Mouse (Mus musculus) cerebellum, postnatal 10 days (tissue): ENCODE measurements around the gene Zfp598.
A peak's percentile ranks its signal among the peaks of the same experiment; 100 is the strongest.

Experiments used
- DNase-seq, 2 experiments: peaks; one replicate each; pipeline ENCODE4 v3.0.0; 2021; ENCODE audit warnings: mixed read lengths in 2 of 2

Gene Zfp598

GRCm38 (mm10) chr17:24669545-24670245 lies at the start of gene Zfp598:
TSS of gene Zfp598 (plus strand) at chr17:24669687.
- peak; percentile 98 for DNase-seq

GRCm38 (mm10) chr17:24625472-24625871 lies 44.0 kb upstream of the Zfp598 start:
- DNase-seq: no peak

- DNase-seq: peak; percentile 82 to 90
Observed at GRCm38 (mm10) chr17:24628646-24629045, 40.8 kb upstream of the Zfp598 start.

DNA sequence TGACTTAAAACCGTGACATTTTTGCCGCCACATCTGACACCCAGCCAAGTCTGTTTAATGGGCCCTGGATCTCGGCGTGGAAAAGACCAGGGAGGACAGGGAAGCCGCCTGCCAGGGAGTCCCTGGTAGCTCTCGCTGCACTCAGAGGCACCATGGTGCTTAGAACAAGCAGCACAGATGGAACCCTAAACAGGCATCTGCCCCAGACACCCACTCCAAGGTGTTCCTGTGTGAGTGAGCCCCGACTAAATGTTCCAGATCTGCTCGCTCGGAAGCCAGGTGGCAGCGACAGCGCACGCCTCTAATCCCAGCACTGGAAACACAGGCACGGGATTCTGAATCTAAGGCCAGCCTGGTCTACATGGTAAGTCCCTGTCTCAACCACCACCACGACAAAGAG lies 39.4 kb upstream of the Zfp598 start:
- DNase-seq: no peak

GRCm38 (mm10) chr17:24632167-24632812 lies 37.2 kb upstream of the Zfp598 start, which contains the start of the genes Tsc2 and Nthl1:
TSS of gene Tsc2 (minus strand) at chr17:24632630.
TSS of gene Nthl1 (plus strand) at chr17:24632680.
- DNase-seq: peak; percentile 86 to 90

GRCm38 (mm10) chr17:24632813-24633449 lies 36.6 kb upstream of the Zfp598 start:
- peak; percentile 38 to 48 for DNase-seq

DNA sequence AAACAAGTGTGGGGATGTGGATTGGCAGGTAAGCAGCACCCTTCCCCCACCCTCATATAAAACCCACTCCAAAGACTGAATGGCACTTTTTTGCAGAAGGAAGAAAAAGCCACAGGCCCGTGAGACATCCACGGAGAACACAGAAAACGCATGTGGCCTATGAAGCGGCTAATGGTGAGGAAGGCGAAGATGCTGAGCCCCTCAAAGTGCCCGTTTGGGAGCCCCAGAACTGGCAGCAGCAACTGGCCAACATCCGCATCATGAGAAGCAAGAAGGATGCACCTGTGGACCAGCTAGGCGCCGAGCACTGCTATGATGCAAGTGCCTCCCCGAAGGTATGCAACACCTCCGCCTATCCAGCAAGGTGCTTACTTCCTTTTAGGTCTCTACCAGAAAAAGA lies 35.7 kb upstream of the Zfp598 start:
- no peak for DNase-seq

GRCm38 (mm10) chr17:24635024-24635423 lies 34.5 kb upstream of the Zfp598 start:
- no peak for DNase-seq

GRCm38 (mm10) chr17:24635694-24636093 lies 33.8 kb upstream of the Zfp598 start:
- DNase-seq: no peak

DNA sequence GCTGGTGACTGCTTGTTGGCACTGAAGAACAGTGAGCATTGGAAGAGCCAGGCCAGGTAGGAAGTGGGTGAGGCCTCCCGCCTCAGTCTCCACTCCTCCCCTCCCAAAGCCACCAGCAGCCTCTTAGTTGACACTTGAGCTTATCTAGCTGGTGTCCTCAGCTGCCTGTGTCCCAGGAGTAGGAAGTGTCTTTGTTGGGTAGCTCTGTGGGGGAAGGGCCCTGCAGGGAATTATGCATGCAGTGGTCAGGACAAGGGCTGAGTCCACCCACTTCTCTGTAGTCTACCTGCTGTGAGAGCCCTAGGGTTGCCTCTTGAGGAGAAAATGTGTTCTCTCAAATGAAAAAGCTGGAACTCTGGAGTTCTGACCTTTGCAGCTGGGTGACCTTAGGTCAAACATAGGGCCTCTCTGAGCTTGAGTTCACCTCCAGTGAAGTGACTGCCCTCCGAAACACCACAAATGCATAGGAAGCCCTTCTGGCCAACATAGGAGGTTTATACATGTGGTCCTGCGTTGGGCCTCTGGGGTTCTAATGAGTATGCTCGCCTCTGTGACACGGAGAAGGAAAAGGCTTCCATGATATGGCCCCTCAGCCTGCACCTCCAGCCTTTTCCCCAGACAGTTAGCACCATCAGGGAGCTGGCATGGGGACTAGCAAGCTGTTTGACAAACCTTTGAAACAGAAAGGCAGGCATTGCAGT lies 32.6 kb upstream of the Zfp598 start:
- DNase-seq: no peak

DNA sequence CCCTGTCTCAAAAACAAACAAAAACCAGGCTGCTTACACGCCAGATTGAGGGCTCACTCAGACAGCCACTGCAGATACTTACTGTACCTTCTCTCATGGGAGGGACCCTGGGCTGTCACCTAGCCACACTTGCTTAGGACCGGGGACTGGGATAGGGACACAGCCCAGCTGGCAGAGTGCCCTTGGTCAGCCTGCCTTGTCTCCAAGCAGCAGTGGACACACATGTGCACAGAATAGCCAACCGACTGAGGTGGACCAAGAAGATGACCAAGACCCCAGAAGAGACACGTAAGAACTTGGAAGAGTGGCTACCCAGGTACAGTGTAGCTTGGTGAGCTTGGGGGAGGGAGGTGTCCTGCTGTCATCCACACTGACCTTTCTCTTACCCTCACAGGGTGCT lies 31.3 kb upstream of the Zfp598 start:
- DNase-seq: no peak

GRCm38 (mm10) chr17:24638840-24639239 lies 30.6 kb upstream of the Zfp598 start:
- DNase-seq: no peak

GRCm38 (mm10) chr17:24639571-24639988 lies 29.9 kb upstream of the Zfp598 start:
- DNase-seq: no peak

- DNase-seq: no peak
Observed at GRCm38 (mm10) chr17:24640119-24640518, 29.4 kb upstream of the Zfp598 start.

- no peak for DNase-seq
Observed at GRCm38 (mm10) chr17:24640581-24640980, 28.9 kb upstream of the Zfp598 start.

DNA sequence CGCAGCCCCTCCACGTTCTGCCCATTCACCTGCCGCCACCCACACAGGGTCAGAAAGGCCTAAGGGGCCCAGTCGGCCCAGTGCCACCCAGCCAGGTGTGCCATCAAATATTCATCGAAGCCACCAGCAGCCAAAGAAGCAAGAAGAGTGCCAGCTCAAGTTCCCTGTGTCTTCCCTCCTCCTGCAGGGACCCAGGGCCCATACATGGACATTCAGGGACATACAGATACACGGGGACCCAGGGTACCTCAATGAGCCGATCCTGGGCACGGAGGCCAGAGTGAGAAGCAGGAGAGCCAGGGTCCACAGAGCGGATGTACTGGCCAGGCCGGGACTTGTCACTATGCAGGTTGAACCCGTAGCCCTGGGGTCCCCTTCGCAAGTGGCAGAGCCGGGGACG lies 27.5 kb upstream of the Zfp598 start:
- no peak for DNase-seq

GRCm38 (mm10) chr17:24642791-24643343 lies 26.6 kb upstream of the Zfp598 start:
- DNase-seq: no peak

- no peak for DNase-seq
Observed at GRCm38 (mm10) chr17:24644030-24644715, 25.3 kb upstream of the Zfp598 start.

- no peak for DNase-seq
Observed at GRCm38 (mm10) chr17:24644875-24645721, 24.4 kb upstream of the Zfp598 start.

DNA sequence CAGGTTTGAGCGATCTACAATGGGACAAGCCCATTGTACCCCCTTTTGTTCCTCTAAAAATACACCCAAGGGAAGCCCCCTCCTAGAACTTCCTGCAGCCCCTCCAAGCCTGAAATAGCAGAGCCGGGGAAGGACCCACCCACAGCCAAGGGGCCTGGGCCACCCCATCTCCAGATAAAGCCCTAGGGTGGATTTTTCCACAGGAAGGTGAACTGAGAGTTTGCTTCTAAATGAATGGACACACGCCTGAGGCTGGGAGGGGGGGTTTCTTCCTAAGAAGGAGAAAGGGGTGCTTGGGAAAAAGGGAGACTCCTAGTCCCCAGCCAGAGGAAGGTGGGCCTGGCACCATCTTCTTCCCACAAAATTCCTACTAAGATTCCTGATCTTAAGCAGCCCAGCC lies 23.6 kb upstream of the Zfp598 start:
- DNase-seq: no peak

- no peak for DNase-seq
Observed at GRCm38 (mm10) chr17:24646381-24646780, 23.1 kb upstream of the Zfp598 start.
